Mouse (Mus musculus) frontal cortex, postnatal 10 days (tissue): ENCODE measurements around the gene Kcnab1.

Experiments
- DNase-seq, 2 experiments: peaks; one replicate each; pipeline ENCODE4 v3.0.0; 2022; ENCODE audit warnings: low spot score in 2 of 2, mixed read lengths in 1 of 2

Kcnab1 gene

DNA sequence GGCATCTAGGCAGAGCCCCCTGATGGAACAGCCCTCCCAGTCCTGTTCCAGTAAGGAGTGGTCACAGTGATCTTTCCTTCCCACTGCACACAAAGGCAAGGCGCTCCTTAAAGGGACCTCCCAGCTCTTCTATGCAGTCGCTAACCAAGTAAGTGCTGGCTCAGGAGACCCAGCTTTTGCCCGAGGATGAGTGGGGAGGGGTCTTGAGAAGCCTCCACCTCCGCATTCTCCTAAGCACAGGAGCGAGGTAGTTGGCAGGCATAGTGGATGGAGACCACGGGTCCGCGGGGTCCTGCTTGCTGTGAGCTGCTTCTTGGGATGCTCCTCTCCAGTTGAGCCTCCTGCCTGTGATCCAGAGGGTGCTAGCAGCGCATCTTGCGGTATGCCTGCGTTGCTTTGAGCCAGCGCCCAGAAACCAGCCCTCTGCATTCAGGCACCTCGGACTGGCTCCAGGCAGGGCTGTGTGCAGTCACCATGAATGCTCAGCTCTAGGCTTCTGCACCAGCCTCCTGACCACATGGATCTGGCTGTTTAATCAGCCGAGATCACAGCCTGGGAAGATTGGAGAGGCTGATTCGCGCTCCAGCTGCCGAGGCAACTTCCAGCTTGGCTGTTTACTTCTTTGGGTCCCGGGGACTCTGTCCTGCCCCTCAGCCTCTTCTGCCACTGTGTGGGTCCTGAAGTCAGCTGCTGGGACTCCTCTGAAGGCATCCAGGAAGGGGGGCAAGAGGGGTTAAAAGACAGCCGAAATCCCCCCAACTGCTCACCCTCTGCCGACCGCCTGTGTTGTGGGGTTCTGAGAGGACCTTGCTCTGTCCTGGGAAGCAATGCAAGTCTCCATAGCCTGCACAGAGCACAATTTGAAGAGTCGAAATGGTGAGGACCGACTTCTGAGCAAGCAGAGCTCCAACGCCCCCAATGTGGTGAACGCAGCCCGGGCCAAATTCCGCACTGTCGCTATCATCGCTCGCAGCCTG lies at the start of gene Kcnab1:
Kcnab1 (plus strand) TSS at position 440 of the 977 bp plus-strand sequence.
- DNase-seq: peak; percentile 17 to 38

DNA sequence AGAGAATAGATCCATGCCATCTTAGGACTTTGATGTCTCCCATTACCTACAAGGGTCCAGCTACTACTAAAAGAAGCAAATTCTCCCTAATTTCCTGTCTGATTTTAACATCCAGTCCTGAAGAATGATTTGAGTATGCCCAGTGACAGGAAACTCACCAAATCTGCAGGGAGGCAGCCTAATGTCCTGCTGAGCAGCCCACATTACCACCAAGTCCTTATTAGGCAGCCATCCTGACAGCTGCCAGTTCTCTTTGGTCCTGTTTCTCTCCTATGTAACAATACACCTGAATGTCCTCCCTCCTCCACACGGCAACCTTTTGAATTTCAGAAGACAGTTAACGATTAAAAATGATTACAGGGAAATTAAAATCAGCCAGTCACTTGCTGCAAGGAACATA lies 20.9 kb upstream of the Kcnab1 start:
- no peak for DNase-seq

DNA sequence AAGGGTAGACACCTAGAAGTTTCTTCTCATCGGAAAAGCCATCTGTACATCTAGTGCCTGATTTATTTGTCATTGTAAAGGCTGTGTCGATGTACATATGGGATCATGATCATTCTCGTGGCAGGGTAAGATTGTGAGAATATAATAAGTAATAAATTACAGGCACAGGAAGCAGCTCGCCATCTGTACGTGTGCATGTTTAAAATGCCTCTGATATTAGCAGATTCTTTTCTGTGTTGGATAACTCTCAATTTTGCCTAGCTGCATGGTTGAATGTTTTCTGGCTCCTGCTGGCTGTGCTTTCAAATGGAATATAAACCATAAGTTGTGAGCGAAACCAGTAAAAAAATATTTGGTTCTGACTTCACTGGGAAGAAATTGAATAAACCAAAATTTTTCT lies 5.1 kb upstream of the Kcnab1 start:
- DNase-seq: no peak

DNA sequence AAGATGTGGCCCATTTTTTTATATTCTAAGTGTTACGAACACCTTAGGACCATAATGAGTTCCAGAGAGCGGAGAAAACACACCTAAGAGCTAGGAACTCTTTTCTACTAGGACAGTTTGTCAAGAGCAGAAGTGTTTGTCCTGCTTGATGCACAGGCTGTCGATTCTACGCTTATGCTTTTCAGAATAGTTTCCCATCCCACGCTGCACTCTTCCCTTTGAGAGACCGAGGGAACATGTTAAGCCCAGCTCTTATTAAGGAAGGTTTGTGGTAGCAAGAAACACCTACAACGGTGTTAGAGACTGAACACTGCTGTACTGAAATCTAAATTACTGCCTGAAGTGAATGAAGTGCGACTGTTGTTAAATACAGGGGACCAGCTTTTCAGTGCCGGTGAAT lies 1.0 kb downstream of the Kcnab1 start:
- DNase-seq: no peak

DNA sequence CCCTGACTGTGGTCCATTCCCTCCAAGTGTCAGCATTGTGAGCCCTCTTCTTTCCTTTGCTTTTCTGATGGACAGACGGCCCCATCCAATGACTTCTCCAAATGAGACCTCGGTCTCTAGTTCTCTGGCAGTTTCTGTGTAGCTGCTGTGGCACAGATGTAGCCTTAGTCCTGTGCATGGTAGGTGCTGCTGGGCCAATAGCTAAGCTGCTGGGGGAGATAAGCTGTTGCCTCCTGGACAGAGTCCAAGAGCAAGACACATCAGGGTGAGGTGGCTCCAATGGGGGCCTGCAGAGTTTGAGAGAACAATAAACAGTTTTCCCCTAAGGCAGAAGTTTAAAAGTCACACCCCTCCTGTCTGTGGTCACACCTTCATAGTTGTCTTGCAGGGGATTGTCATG lies 2.0 kb downstream of the Kcnab1 start:
- no peak for DNase-seq

DNA sequence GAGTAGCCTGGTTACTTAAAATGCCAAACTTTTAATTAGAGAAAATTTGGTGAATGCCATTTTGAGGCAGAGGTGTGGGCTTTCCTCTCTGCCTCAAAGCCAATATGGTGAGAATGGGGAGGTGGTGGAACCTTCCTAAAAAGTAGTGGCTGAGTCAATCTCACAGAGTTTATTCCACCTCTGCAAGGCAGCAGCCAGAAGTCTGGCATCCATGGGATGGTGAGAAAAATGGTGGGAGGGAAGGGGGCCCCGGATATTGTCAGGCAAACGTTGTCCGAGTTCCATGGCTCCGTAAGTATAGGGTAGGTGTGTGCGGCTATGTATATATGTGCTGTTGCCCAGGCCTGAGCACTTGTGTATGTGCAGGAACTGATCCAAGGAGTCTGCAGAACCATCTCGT lies 6.0 kb downstream of the Kcnab1 start:
- DNase-seq: no peak

DNA sequence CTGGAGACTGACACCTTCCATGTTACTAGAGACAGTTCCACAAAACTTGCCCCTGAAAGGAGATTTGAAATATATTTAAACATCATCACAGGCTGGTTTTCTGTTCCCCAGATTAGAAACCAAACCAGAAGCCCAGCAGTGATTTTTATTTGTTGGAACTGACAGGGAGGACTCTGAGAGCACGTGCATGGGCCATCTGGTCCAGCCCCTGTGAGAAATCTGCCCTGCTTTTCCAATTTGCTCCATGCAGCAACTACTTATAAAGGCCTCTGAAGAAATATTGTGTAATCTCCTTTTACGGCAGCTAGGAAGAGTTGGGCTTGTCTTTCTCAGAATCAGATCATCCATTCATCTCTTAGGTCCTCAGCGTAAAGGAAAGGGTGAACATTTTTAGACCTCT lies 7.8 kb downstream of the Kcnab1 start:
- no peak for DNase-seq

DNA sequence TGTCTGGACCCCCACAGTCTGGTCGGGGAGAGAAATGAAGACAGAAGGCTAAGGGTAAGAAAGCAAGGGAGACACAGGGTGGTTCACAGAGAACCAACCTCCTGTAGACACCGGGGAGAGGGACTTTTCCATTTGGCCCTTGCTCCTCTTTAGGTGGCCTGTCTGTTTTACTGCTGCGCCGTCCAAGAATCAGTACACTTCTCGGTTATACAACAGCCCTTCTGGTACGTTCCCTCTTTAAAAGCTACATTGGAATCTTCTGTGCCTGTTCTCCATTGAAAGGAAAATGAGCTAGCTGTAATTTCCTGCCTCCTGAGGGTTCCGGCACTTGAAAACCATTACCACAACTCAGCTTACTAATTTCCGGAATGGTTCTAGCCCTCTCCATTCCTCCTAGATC lies 8.2 kb downstream of the Kcnab1 start:
- no peak for DNase-seq

DNA sequence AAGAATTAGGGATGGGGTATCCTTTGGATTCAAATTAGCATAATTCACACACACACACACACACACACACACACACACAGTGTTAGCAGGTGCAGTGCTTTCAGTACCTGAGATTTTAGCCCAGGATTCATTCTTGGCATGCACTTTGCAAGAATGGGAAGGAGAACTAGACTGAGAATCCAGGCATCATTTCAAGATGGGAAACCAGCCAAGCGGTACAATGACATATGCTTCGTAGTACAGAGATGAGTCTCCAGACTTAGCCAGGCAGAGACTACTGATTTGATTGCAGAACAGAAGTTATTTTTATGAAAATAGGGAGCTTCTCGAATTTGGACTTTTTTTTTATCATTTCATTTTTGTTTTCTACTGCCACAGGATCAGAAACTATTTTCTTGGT lies 15.8 kb downstream of the Kcnab1 start:
- no peak for DNase-seq

DNA sequence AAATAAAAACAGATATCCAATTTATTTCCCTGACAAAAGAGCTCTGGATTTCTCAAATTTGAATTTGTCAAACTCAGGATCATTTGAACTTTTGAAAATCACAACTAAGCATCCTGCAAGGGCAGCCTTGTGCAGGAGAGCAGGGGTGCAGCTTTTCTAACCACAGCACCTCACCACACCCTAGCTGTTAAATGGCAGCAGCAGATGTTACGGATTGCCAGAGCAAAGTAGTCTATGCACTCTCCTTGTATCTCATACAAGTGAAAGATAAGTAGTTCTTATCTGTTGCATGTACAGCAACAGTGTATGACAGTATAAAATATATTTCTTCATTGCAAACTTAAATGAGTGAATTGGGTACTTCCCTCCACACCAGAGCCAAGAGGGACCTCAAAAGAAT lies 20.4 kb downstream of the Kcnab1 start:
- no peak for DNase-seq

DNA sequence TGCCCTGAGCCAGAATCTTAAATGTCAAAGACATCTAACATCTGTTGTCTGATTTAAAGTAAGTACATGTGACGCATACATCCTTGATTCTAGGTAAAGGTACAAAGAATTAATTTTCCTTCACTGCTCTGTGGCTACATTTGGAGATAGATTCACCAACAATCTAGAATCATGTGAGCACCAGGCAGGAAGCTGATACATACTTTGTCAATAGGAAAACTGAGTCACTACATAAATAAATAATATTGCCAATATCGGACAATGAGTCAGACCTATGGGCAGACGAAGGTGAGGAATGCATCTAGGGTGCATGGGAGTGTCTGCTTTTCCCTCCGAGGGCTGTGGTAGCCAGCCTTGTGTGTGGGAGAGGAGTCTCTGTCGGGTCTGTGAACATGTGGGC lies 25.7 kb downstream of the Kcnab1 start:
- no peak for DNase-seq

DNA sequence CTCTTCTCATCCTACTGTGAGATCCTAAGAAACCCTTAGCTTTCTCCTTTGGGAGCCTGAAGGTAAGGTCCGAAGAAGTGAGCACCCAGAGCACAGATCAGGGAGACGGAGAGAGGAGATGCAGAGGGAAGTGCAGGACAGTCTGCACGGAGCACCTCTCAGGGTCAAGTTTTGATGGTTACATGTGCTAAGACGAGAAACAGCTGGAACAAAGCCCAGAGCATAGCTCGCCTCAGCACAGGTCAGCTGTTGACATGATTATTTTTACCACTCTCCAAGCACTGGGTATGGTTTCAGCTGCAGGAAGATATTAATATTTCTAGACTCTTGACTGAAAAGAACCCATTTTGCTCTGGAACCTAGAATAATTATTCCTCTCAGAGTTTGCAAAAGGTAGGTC lies 27.7 kb downstream of the Kcnab1 start:
- no peak for DNase-seq

DNA sequence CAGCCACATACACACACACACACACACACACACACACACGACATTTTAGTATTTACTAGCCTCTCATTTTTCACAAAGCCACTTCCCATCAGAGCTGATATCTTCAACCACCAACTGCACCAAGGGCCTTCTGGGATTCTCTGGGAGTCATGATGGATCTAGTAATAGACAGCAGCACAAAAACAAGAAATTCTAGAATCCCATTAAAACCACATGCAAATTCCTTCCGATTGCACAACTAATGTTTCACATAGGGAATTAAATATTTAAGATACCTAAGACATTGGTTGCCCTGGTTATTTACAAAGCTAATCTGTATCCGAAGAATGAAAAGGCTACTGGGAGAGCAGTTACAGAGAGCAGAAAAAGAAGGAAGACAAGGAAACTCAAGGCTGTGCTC lies 29.6 kb downstream of the Kcnab1 start:
- no peak for DNase-seq

DNA sequence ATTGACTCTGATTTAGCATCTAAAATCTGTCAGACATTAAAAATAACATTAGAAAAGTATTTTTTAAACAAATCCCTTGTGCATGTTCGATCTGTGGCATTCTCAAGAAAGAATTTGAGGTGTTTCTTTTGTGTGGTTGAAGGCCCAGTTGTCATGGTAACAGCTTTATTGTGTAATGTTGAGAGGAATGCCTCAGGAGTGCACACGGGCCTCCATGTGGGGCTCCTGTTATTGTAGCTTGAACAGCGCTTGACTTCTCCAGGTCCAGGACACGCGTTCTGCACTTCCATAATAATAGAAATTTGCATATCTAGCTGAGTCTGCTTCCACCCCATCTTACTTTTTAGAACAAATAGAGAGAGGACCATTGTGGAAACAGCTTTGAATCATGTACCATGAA lies 36.0 kb downstream of the Kcnab1 start:
- DNase-seq: no peak

DNA sequence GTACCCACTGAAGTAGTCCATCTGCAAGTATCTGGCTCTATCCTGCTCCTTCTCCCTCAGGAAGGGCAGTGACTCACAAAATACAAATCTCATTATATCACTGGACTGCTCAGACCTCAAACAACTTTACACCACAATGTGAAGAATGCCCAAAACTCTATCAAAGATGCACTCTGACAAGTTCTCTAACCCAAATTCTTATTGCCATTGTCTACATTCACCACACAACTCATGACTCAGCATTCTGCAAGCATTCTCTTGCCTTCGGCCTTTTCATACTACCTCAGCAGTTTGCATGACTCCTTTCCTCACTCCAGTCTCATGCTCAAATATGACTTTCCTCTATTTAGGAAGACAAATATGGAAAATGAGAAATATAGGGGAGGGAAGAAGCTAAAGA lies 42.6 kb downstream of the Kcnab1 start:
- no peak for DNase-seq

DNA sequence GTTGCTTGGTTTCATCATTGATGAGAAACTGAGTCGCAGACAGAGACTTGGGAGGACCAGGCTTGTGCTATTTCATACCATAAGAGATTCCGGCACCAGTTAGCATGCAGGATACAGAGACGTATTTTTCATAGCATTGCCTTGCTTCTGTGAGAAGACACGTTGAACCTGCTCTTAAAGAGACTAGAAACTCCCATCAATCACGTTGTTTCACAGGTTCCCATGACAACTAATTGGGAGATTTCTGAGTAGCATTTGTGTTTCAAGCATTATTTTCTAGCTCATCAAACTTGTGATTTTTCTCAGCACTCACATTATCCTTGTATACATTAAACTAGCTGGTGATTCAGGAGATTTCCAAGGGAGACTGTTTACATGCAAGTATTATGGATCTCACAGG lies 63.8 kb downstream of the Kcnab1 start:
- DNase-seq: no peak

DNA sequence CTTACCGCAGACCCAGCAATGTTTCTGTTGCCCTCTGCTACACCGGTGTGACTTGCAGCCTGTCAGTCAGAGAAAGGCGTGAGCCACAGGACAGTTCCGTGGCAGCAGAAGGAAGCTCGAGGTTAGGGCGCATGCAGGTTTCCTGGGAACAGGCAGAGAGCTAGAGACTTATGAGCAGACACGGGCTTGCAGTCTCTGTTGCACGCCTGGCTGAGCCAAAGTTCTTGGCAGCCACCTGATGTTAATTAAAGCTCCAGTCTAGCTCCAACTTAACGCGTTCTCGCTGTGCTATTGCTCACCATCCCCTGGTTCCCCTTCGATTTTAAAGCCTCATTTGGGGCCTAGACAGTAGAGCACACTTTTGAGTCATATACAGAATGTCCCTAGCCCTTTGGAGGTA lies 65.4 kb downstream of the Kcnab1 start:
- peak in 1 of 2 experiments; percentile 23 for DNase-seq

DNA sequence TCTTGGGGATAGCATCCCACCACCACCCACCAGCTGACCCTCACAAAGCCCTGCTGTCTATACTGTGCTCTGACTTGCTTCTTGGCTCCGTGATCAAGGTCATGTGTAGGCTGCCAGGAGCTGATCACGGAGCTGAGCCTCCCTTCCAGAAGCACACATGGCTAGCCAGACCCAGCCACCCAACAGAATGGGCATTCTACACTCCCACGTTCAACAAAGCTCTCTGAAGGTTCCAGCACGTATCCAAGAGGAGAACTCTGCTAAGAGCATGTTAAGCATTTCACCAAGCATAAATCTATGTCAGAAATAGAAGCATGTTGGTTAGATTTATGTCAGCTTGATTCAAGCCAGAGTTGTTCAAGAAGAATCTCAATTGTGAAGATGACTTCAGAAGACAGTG lies 66.6 kb downstream of the Kcnab1 start:
- DNase-seq: no peak

DNA sequence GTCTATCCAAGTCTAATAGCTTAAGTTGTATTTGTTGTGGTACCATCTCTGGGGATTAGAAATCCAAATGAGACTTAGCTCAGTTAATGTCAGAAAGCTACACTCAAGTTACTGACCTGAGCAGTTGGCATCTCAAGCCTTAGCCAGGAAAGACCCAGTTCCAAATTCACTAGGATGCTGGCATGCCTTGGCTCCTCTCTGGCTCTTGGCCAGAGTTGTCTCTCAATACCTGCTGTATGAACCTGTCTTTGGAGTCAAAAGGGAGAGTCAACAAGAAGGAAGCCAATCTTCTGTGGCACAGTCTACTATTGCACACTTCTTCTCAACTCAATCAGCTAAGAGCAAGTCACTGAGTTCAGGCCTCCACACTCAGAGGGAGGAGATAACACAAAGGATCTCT lies 67.7 kb downstream of the Kcnab1 start:
- DNase-seq: no peak

DNA sequence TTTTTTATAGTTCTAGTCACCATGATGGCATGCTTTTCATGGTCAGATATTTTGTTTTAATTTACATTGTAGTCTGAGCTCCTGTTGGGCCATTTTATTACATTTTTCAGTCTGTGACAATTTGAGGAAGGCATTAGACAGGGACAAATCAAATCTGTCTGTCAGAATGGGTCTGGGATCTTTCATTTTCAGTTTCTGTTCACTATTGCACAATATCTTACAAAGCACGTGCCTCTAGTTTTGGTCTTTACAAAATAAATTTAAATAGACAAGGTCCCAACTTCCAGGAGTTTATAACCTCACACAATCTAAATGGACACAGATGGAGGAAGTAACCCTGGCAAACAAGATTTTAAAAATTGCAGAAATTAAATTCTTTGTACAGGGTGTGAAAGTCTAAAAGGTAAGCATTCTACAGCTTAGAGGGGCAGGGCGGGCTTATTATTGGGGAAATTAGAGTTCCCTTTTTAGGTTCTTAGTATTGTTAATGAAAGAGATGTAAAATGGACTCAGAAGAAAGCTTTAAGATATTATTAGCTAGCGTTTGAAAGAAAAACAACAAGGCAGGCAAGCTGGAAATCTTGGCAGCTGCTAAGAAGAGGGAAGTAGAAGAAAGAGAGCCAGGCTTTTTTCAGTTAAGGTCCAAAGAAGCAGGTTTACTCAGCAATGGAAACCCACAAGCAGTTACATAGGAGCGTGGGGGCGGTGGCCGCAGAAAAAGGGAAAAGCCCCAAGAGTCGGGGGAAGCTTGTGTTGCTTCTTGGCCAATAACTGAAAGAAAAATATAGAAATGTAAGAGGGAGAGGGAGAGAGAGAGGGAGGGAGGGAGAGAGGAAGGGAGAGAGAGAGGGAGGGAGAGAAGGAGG lies 78.9 kb downstream of the Kcnab1 start:
- DNase-seq: no peak

DNA sequence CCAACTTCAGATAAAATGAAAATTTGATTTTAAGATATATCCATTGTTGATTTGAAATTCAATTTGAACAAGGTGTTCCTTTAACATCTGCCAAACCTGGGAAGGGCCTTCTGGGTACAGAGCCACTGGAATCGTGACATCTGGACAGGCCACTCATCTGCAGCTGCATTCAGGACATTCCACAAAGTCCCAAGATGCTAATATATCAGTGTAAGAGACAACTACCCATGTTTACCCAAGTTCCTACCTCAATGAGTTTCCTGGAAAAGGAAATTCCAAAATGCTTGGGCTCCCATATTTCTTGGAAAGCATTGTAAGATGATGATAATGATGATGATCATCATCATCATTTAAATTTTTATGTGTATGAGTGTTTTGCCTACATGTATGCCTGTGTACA lies 91.4 kb downstream of the Kcnab1 start:
- DNase-seq: no peak

DNA sequence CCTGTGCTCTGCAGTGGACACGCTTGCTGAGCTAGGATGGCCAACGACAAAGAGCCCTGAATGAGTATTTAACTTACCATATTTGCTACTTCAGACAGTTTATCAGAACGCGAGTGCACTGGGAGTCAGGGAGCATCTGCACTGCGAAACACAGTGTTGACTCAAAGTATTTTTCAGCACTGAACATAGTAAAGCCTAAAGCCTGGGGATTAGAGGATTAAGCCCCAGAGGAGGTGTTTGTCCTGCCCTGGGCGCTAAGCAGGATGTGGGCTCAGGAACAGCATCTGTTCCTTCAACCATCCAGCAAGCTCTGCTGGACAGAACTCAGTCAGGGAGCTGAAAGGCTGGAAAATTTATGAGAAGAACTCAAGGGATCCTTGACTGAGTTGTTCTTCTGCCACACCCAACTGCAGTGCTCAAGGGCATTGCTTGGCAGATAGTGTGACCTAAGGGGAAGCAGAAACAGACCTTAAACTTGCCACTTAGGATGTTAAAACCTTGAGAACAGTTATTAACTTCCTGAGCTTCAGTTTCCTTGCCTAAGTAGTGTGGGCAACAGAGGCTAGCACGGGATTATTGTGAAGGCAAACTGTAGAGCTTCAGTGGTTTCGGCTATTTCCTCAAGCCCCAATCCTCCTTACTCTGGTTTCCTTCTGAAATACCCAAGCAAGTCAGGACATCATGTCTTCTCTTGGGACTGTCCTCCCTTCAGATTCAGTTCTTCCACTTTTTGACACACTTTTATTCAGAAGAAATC lies 94.4 kb downstream of the Kcnab1 start:
- DNase-seq: no peak
